Mouse (Mus musculus): ENCODE data around the gene S100pbp. TPM values are rescaled to one million over a fixed set of nuclear protein-coding genes. Genes with fewer than 3 reads are reported as not detected.

S100pbp gene
- polyA plus RNA-seq, 1 experiment from 2014 or later: 20.1 TPM

GRCm38 (mm10) chr4:129141560-129142438 is 47.7 kb downstream of the S100pbp start:
- Histone ChIP-seq H3K27me3 (ENCODE audit: insufficient read depth, poor library complexity, severe bottlenecking) (peaks cover 37% of the 10 kb centered on the region), H3K4me1 (peaks cover 60% of the 10 kb centered on the region), H3K4me3 (peak overlapping the region; percentile 16; the same call in 1 of the 2 replicates), H3K36me3 (peaks cover 22% of the 10 kb centered on the region), H3K27ac (peak overlapping the region; percentile 59; the same call in 1 of the 2 replicates), H3K9me3 (no peaks in the 10 kb centered on the region)
- DNase-seq (ENCODE audit: low spot score): no peak
- 66% methylated on average over 17 of the region's 17 CpGs for WGBS

GRCm38 (mm10) chr4:129140808-129141207 is 48.7 kb downstream of the S100pbp start:
- H3K27me3 ChIP-seq (ENCODE audit: insufficient read depth, poor library complexity, severe bottlenecking): peaks cover 46% of the 10 kb centered on the region
- no peak overlapping the region for H3K27ac ChIP-seq
- H3K4me3 ChIP-seq: no peak overlapping the region
- DNase-seq (ENCODE audit: low spot score): no peak
- no peaks in the 10 kb centered on the region for H3K9me3 ChIP-seq
- WGBS: 76% methylated on average over 4 of the region's 4 CpGs
- H3K4me1 ChIP-seq: peaks cover 67% of the 10 kb centered on the region
- H3K36me3 ChIP-seq: peaks cover 22% of the 10 kb centered on the region

GRCm38 (mm10) chr4:129139642-129140041 is 49.9 kb downstream of the S100pbp start:
- Histone ChIP-seq H3K4me1 (peaks cover 66% of the 10 kb centered on the region), H3K36me3 (peaks cover 19% of the 10 kb centered on the region), H3K27me3 (ENCODE audit: insufficient read depth, poor library complexity, severe bottlenecking) (peaks cover 56% of the 10 kb centered on the region), H3K9me3 (no peaks in the 10 kb centered on the region), H3K4me3 (no peak overlapping the region), H3K27ac (no peak overlapping the region)
- DNase-seq (ENCODE audit: low spot score): peak; percentile 83
- 52% methylated on average over 5 of the region's 5 CpGs for WGBS

- WGBS: 39% methylated on average over 14 of the region's 14 CpGs
- peaks cover 56% of the 10 kb centered on the region for H3K27me3 ChIP-seq (ENCODE audit: insufficient read depth, poor library complexity, severe bottlenecking)
Measured at GRCm38 (mm10) chr4:129137392-129138321, 51.9 kb downstream of the S100pbp start.

GRCm38 (mm10) chr4:129136579-129137391 is 52.7 kb downstream of the S100pbp start, which contains the start of gene Fndc5:
Gene Fndc5, plus strand, starts transcription at chr4:129136999.
- Histone ChIP-seq H3K9me3 (no peaks in the 10 kb centered on the region), H3K27me3 (ENCODE audit: insufficient read depth, poor library complexity, severe bottlenecking) (peaks cover 65% of the 10 kb centered on the region), H3K27ac (peak within 1 kb of the TSS; percentile 83), H3K4me3 (peak within 1 kb of the TSS; percentile 69), H3K4me1 (peaks cover 47% of the 10 kb centered on the region), H3K36me3 (peaks cover 6% of the 10 kb centered on the region; the same call in 1 of the 2 replicates)
- WGBS: under 1% methylated on average over 73 of the region's 80 CpGs
- DNase-seq (ENCODE audit: low spot score): no peak

More at GRCm38 (mm10) chr4:129137392-129138321, 51.9 kb downstream of the S100pbp start:
- H3K4me1 ChIP-seq: peaks cover 54% of the 10 kb centered on the region
- H3K36me3 ChIP-seq: peaks cover 8% of the 10 kb centered on the region; the same call in 1 of the 2 replicates
- H3K9me3 ChIP-seq: no peaks in the 10 kb centered on the region
- H3K4me3 ChIP-seq: peak overlapping the region; percentile 69
- H3K27ac ChIP-seq: peak overlapping the region; percentile 83; the same call in 1 of the 2 replicates
- DNase-seq (ENCODE audit: low spot score): no peak

GRCm38 (mm10) chr4:129136189-129136578 is 53.3 kb downstream of the S100pbp start:
- Histone ChIP-seq H3K27me3 (ENCODE audit: insufficient read depth, poor library complexity, severe bottlenecking) (peaks cover 71% of the 10 kb centered on the region), H3K9me3 (no peaks in the 10 kb centered on the region), H3K4me3 (peak overlapping the region; percentile 69), H3K27ac (peak overlapping the region; percentile 83), H3K4me1 (peaks cover 42% of the 10 kb centered on the region), H3K36me3 (peaks cover 6% of the 10 kb centered on the region; the same call in 1 of the 2 replicates)
- no peak for DNase-seq (ENCODE audit: low spot score)
- 20% methylated on average over 9 of the region's 9 CpGs for WGBS

GRCm38 (mm10) chr4:129135637-129136036 is 53.9 kb downstream of the S100pbp start:
- no peaks in the 10 kb centered on the region for H3K9me3 ChIP-seq
- H3K4me3 ChIP-seq: no peak overlapping the region
- H3K27me3 ChIP-seq (ENCODE audit: insufficient read depth, poor library complexity, severe bottlenecking): peaks cover 74% of the 10 kb centered on the region
- peaks cover 45% of the 10 kb centered on the region for H3K4me1 ChIP-seq
- peaks cover 6% of the 10 kb centered on the region; the same call in 1 of the 2 replicates for H3K36me3 ChIP-seq
- DNase-seq (ENCODE audit: low spot score): no peak
- no peak overlapping the region for H3K27ac ChIP-seq
- 43% methylated on average over 2 of the region's 2 CpGs for WGBS

- Histone ChIP-seq H3K4me3 (peak overlapping the region; percentile 37; the same call in 1 of the 2 replicates), H3K27me3 (ENCODE audit: insufficient read depth, poor library complexity, severe bottlenecking) (peaks cover 73% of the 10 kb centered on the region), H3K36me3 (peaks cover 6% of the 10 kb centered on the region; the same call in 1 of the 2 replicates), H3K9me3 (no peaks in the 10 kb centered on the region), H3K4me1 (peaks cover 51% of the 10 kb centered on the region), H3K27ac (peak overlapping the region; percentile 17; the same call in 1 of the 2 replicates)
- no peak for DNase-seq (ENCODE audit: low spot score)
- WGBS: 7% methylated on average over 15 of the region's 15 CpGs
Measured at GRCm38 (mm10) chr4:129134799-129135585, 54.5 kb downstream of the S100pbp start.

- H3K4me1 ChIP-seq: peaks cover 38% of the 10 kb centered on the region
- under 1% methylated on average over 17 of the region's 17 CpGs for WGBS
- no peaks in the 10 kb centered on the region for H3K36me3 ChIP-seq
- peaks cover 56% of the 10 kb centered on the region for H3K27me3 ChIP-seq (ENCODE audit: insufficient read depth, poor library complexity, severe bottlenecking)
- no peaks in the 10 kb centered on the region for H3K9me3 ChIP-seq
- H3K4me3 ChIP-seq: peak overlapping the region; percentile 45
- DNase-seq (ENCODE audit: low spot score): no peak
- peak overlapping the region; percentile 69 for H3K27ac ChIP-seq
Measured at GRCm38 (mm10) chr4:129130755-129131303, 58.7 kb downstream of the S100pbp start.

- no peak for DNase-seq (ENCODE audit: low spot score)
- 3% methylated on average over 8 of the region's 8 CpGs for WGBS
Measured at GRCm38 (mm10) chr4:129130149-129130548, 59.4 kb downstream of the S100pbp start.

GRCm38 (mm10) chr4:129129387-129129786 is 60.1 kb downstream of the S100pbp start:
- WGBS: 42% methylated on average over 9 of the region's 9 CpGs
- H3K4me1 ChIP-seq: peaks cover 42% of the 10 kb centered on the region
- H3K27ac ChIP-seq: no peak overlapping the region
- H3K27me3 ChIP-seq (ENCODE audit: insufficient read depth, poor library complexity, severe bottlenecking): peaks cover 61% of the 10 kb centered on the region
- no peaks in the 10 kb centered on the region for H3K9me3 ChIP-seq
- DNase-seq (ENCODE audit: low spot score): no peak
- H3K4me3 ChIP-seq: no peak overlapping the region
- H3K36me3 ChIP-seq: no peaks in the 10 kb centered on the region

More at GRCm38 (mm10) chr4:129130149-129130548, 59.4 kb downstream of the S100pbp start:
- no peaks in the 10 kb centered on the region for H3K9me3 ChIP-seq
- no peaks in the 10 kb centered on the region for H3K36me3 ChIP-seq
- H3K4me3 ChIP-seq: peak overlapping the region; percentile 45
- peaks cover 42% of the 10 kb centered on the region for H3K4me1 ChIP-seq
- peaks cover 56% of the 10 kb centered on the region for H3K27me3 ChIP-seq (ENCODE audit: insufficient read depth, poor library complexity, severe bottlenecking)
- H3K27ac ChIP-seq: peak overlapping the region; percentile 69; the same call in 1 of the 2 replicates
